Mouse (Mus musculus) midbrain, embryonic 11.5 days (tissue): ENCODE results near the gene Klrb1. TPM values are rescaled to one million over a fixed set of nuclear protein-coding genes. Genes with fewer than 3 reads are reported as not detected.

ENCODE experiments used
- ATAC-seq: fragments of 200-750 bp; cut with Nextera tagmentation; 2 replicates; pipeline ENCODE4 v1.8.0; 2017; ENCODE audit warnings: moderate TSS enrichment, moderate library complexity; ENCODE audit not compliant: low FRiP score
- DNase-seq: peaks from one replicate; pipeline ENCODE4 v3.0.0; 2015; ENCODE audit warnings: low spot score; ENCODE audit errors: missing footprints
- H3K27ac ChIP-seq: fragments of 300-500 bp; sonication (generic); 2 replicates; pipeline ENCODE4 v1.5.1; 2014; ENCODE audit warnings: low read depth, low read length
- H3K27me3 ChIP-seq: fragments of 300-500 bp; sonication (generic); 2 replicates; pipeline ENCODE4 v1.6.1; 2014; ENCODE audit warnings: mild to moderate bottlenecking, low read length, moderate library complexity, mixed read lengths; ENCODE audit not compliant: control insufficient read depth, insufficient read depth
- H3K36me3 ChIP-seq: fragments of 300-500 bp; sonication (generic); 2 replicates; pipeline ENCODE4 v1.6.1; 2014; ENCODE audit warnings: mild to moderate bottlenecking, low read length, moderate library complexity, mixed read lengths; ENCODE audit not compliant: control insufficient read depth, insufficient read depth
- H3K4me1 ChIP-seq: fragments of 300-500 bp; sonication (generic); 2 replicates; pipeline ENCODE4 v1.6.1; 2014; ENCODE audit warnings: low read length; ENCODE audit not compliant: control insufficient read depth, insufficient read depth
- H3K4me2 ChIP-seq: fragments of 300-500 bp; sonication (generic); 2 replicates; pipeline ENCODE4 v1.6.1; 2014; ENCODE audit warnings: mild to moderate bottlenecking, moderate library complexity
- H3K4me3 ChIP-seq: fragments of 300-500 bp; sonication (generic); 2 replicates; pipeline ENCODE4 v1.5.1; 2014; ENCODE audit warnings: low read depth, low read length
- H3K9ac ChIP-seq: fragments of 300-500 bp; sonication (generic); 2 replicates; pipeline ENCODE4 v1.6.1; 2014; ENCODE audit warnings: low read length
- H3K9me3 ChIP-seq: fragments of 300-500 bp; sonication (generic); 2 replicates; pipeline ENCODE4 v1.6.1; 2016; ENCODE audit warnings: low read length; ENCODE audit not compliant: control insufficient read depth
- WGBS: fragments of 180-500 bp; shearing (Covaris S2); extraction: QIAGEN DNeasy Blood & Tissue Kit; methylation state at CpG from one replicate; pipeline ENCODE4 v1.1.7; 2014; 5-methylcytosine and 5-hydroxymethylcytosine counted together
- polyA plus RNA-seq: library from polyadenylated mRNA; unstranded; fragments of >200 nt; fragmentation: Nextera tagmentation; extraction: Ambion mirVana; gene quantifications from 2 replicates; pipeline ENCODE4 v1.2.1, GENCODE M21; 2014

Gene Klrb1
- polyA plus RNA-seq, 1 experiment from 2014 or later, result not detected

DNA sequence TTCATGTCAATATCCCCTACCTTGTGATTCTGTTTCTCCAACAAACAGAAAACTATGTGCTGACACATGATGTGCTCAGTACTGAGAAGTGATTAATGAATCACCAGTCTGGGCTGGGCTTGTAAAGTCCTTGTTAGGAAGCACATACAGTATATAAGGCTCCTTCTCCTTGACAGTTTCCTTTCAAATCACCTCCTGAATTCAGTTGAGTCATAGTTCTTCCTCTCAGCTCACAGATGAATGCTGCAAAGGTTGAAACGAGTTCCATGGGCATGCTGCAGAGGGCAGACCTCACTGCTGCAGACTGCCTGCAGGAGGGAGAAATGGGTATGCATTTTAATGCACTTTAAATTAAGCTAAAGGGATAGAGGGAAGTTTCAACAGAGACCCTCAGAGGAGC is 60.7 kb downstream of the Klrb1 start, which contains the start of gene Clec2h:
Gene Clec2h (plus strand): TSS at position 180 of the 400 bp plus-strand sequence.
- no peaks in the 10 kb centered on the region for H3K4me1 ChIP-seq
- H3K27ac ChIP-seq, result no peak within 1 kb of the TSS
- no peaks in the 10 kb centered on the region for H3K27me3 ChIP-seq
- no peak within 1 kb of the TSS for H3K4me3 ChIP-seq
- no peak within 1 kb of the TSS for H3K4me2 ChIP-seq
- no peaks in the 10 kb centered on the region for H3K36me3 ChIP-seq
- no peaks in the 10 kb centered on the region for H3K9me3 ChIP-seq
- no peak within 1 kb of the TSS for H3K9ac ChIP-seq
- DNase-seq (peak; percentile 37), ATAC-seq (no peak)
- WGBS, result 20% methylated on average over 1 of the region's 1 CpGs

- H3K9ac ChIP-seq, result no peak overlapping the region
- H3K4me1 ChIP-seq, result no peaks in the 10 kb centered on the region
- ATAC-seq (no peak), DNase-seq (no peak)
- H3K27ac ChIP-seq, result no peak overlapping the region
- no peaks in the 10 kb centered on the region for H3K27me3 ChIP-seq
- no peak overlapping the region for H3K4me2 ChIP-seq
- WGBS, result 95% methylated on average over 1 of the region's 1 CpGs
- H3K36me3 ChIP-seq, result no peaks in the 10 kb centered on the region
- H3K9me3 ChIP-seq, result no peaks in the 10 kb centered on the region
- H3K4me3 ChIP-seq, result no peak overlapping the region
Measured at GRCm38 (mm10) chr6:128661249-128661648, 61.6 kb downstream of the Klrb1 start.

Other genes with a start within 250 kb of the Klrb1 start
- not detected in 2 replicates for gene Pzp, start 196.3 kb downstream of the Klrb1 start, polyA plus RNA-seq
- not detected in 2 replicates for gene A2ml1, start 141.5 kb downstream of the Klrb1 start, polyA plus RNA-seq
- not detected in 2 replicates for gene Klrb1a, start 99.5 kb downstream of the Klrb1 start, polyA plus RNA-seq
- not detected in 2 replicates for gene Clec2h, start 60.7 kb downstream of the Klrb1 start, polyA plus RNA-seq
- 0.08 TPM in 1 of 2 replicates, not detected in the other for gene Klrb1c, start 66.2 kb upstream of the Klrb1 start, polyA plus RNA-seq
- gene Gm44511, start 103.3 kb upstream of the Klrb1 start, polyA plus RNA-seq, result not detected in 2 replicates
- gene Klrb1b, start 103.3 kb upstream of the Klrb1 start, polyA plus RNA-seq, result not detected in 2 replicates
- gene Clec2i, start 164.5 kb upstream of the Klrb1 start, polyA plus RNA-seq, result not detected in 2 replicates
- gene BC035044, start 168.1 kb upstream of the Klrb1 start, polyA plus RNA-seq, result 0.67 and 0.90 TPM in 2 replicates
- gene Clec2g, start 211.3 kb upstream of the Klrb1 start, polyA plus RNA-seq, result not detected in 2 replicates